Mouse (Mus musculus) lung, adult 2 months (tissue): ENCODE results near the gene Zfp978.
"Not testable (repeated sequence)": the region's sequence is repeated elsewhere in the genome, so short reads cannot be mapped to it uniquely, and the experiment has no call there.

Experiments
- CTCF ChIP-seq: fragments of 200-500 bp; IDR thresholded peaks from 2 replicates; pipeline ENCODE4 v1.5.1; 2011; ENCODE audit warnings: mild to moderate bottlenecking, low read length, control low read depth; ENCODE audit not compliant: insufficient read depth
- POLR2A ChIP-seq: fragments of 200-500 bp; IDR thresholded peaks from 2 replicates; pipeline ENCODE4 v1.6.1; 2011; ENCODE audit warnings: low read depth, mild to moderate bottlenecking, control low read depth, low read length, borderline replicate concordance; ENCODE audit errors: extremely low read depth

GRCm38 (mm10) chr4:147424404-147424803 is 63.3 kb downstream of the Zfp978 start:
- not testable (repeated sequence) for TF ChIP-seq CTCF, POLR2A
